ENCODE assay signal across 9 mouse cellular contexts in the genomic region with DNA sequence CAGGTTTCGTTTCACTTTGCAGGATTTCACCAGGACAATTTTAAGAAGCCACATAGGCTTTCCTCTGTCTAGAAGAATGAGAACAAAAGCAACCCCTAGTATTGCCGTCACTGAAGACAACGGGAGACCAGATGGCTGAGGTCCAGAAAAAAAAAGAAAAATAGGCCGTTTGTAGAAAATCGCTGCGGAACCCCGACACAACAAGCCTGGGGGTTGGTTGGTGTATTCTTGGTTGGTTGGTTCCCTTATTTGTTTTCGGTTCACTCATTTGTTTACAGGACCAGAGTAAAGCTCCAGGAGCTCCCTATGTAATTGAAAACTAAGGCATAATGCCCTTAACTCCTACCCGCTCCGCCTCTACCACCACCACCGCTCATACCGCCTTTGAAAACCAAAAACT. TPM values are rescaled to one million over a fixed set of nuclear protein-coding genes. Genes with fewer than 3 reads are reported as not detected.
DNase-seq lines count a peak whose midpoint lies in the region; ATAC-seq lines count a peak whose summit lies in the region.
"Had no signal": no experiment of that assay in that cellular context is flagged by ENCODE, and none has a peak within 500 bp of the region (broad histone marks: within the 10 kb centered on the region; RNA-seq: fewer than 3 reads in every experiment).

No protein-coding gene starts in this region.

- no peak overlapping the region for H3K27ac ChIP-seq in kidney, embryonic 16.5 days (ENCODE audit: low read length)
- H3K27ac ChIP-seq in embryonic facial prominence, embryonic 13.5 days, result no peak overlapping the region
- no peak overlapping the region for H3K27ac ChIP-seq in intestine, embryonic 15.5 days

- H3K36me3 ChIP-seq in kidney, embryonic 16.5 days (ENCODE audit: insufficient read depth, low read length), result no peaks in the 10 kb centered on the region
- no peaks in the 10 kb centered on the region for H3K36me3 ChIP-seq in embryonic facial prominence, embryonic 13.5 days
- H3K36me3 ChIP-seq in intestine, embryonic 15.5 days, result no peaks in the 10 kb centered on the region

- H3K4me2 ChIP-seq in kidney, embryonic 16.5 days (replicated peaks; ENCODE audit: low read depth, low read length), result peak overlapping the region; percentile 44
- peak overlapping the region; percentile 59 for H3K4me2 ChIP-seq in embryonic facial prominence, embryonic 13.5 days
- H3K4me2 ChIP-seq in intestine, embryonic 15.5 days (replicated peaks), result peak overlapping the region; percentile 77

- 2% methylated on average over 12 of the region's 12 CpGs for WGBS in kidney, embryonic 16.5 days
- under 1% methylated on average over 12 of the region's 12 CpGs for WGBS in embryonic facial prominence, embryonic 13.5 days
- 3% methylated on average over 12 of the region's 12 CpGs for WGBS in intestine, embryonic 15.5 days

- peak overlapping the region; percentile 27; the same call in 1 of the 2 replicates for H3K4me3 ChIP-seq in kidney, embryonic 16.5 days (ENCODE audit: low read length)
- peak overlapping the region; percentile 28 for H3K4me3 ChIP-seq in embryonic facial prominence, embryonic 13.5 days
- peak overlapping the region; percentile 39 for H3K4me3 ChIP-seq in intestine, embryonic 15.5 days (replicated peaks)

- H3K4me1 ChIP-seq in kidney, embryonic 16.5 days (ENCODE audit: insufficient read depth, low read length), result peaks cover 8% of the 10 kb centered on the region; the same call in 1 of the 2 replicates
- peaks cover 38% of the 10 kb centered on the region for H3K4me1 ChIP-seq in embryonic facial prominence, embryonic 13.5 days
- H3K4me1 ChIP-seq in intestine, embryonic 15.5 days (replicated peaks), result peaks cover 16% of the 10 kb centered on the region

- H3K9ac ChIP-seq in kidney, embryonic 16.5 days (replicated peaks; ENCODE audit: low read length), result no peak overlapping the region
- no peak overlapping the region for H3K9ac ChIP-seq in embryonic facial prominence, embryonic 13.5 days
- no peak overlapping the region for H3K9ac ChIP-seq in intestine, embryonic 15.5 days

- ATAC-seq in kidney, embryonic 16.5 days (ENCODE audit: low FRiP score, low TSS enrichment), result no peak
- ATAC-seq in embryonic facial prominence, embryonic 13.5 days (ENCODE audit: insufficient number of reproducible peaks, insufficient read depth, low FRiP score, low TSS enrichment, low read depth), result no peak
- no peak; the same call in 1 of the 2 replicates for ATAC-seq in intestine, embryonic 15.5 days
- ATAC-seq in erythroid progenitor cell, adult 5-6 weeks (replicated peaks; ENCODE audit: low FRiP score, poor library complexity, severe bottlenecking), result no peak

- peaks cover 97% of the 10 kb centered on the region for H3K27me3 ChIP-seq in kidney, embryonic 16.5 days (ENCODE audit: insufficient read depth, low read length)
- H3K27me3 ChIP-seq in embryonic facial prominence, embryonic 13.5 days, result peaks cover 99% of the 10 kb centered on the region
- peaks cover 61% of the 10 kb centered on the region for H3K27me3 ChIP-seq in intestine, embryonic 15.5 days (replicated peaks)

- H3K9me3 ChIP-seq in kidney, embryonic 16.5 days (ENCODE audit: low read length), result no peaks in the 10 kb centered on the region; the same call in 1 of the 2 replicates
- H3K9me3 ChIP-seq in embryonic facial prominence, embryonic 13.5 days, result no peaks in the 10 kb centered on the region
- no peaks in the 10 kb centered on the region for H3K9me3 ChIP-seq in intestine, embryonic 15.5 days

- no peak for DNase-seq in kidney, postnatal 36 days
- DNase-seq in neural tube, embryonic 10.5 days (ENCODE audit: extremely low spot score, low spot score), result peak; percentile 42
- DNase-seq in adrenal gland, postnatal 25 days, result no peak
- DNase-seq in kidney, postnatal 14 days, result no peak

RNA-seq across cellular contexts. Expression of a gene that starts 7.6 kb away (rescaled TPM):
- polyA plus RNA-seq in kidney, embryonic 16.5 days (2015; fragmentation: Nextera tagmentation; extraction: Ambion mirVana), result 0.61 TPM in 1 of 2 replicates, not detected in the other
- polyA plus RNA-seq in embryonic facial prominence, embryonic 13.5 days (2015; fragmentation: Nextera tagmentation; extraction: Ambion mirVana), result 3.9 and 7.5 TPM in 2 replicates
- polyA plus RNA-seq in intestine, embryonic 15.5 days (2015; fragmentation: Nextera tagmentation; extraction: Ambion mirVana), result 17.7 and 20.1 TPM in 2 replicates
- not detected in 2 replicates for total RNA-seq in adrenal gland, postnatal 25 days (2021)
- not detected in 2 replicates for total RNA-seq in erythroid progenitor cell, adult 5-6 weeks (2015; ENCODE audit: low replicate concordance)
- total RNA-seq in erythroid progenitor cell, adult 5-6 weeks (2017; ENCODE audit: low replicate concordance), result not detected in 2 replicates
- total RNA-seq: MEL had no signal

RNA-seq across cellular contexts. Expression of a gene that starts 58.9 kb away (rescaled TPM):
- polyA plus RNA-seq in kidney, embryonic 16.5 days (2015; fragmentation: Nextera tagmentation; extraction: Ambion mirVana), result not detected in 2 replicates
- polyA plus RNA-seq in embryonic facial prominence, embryonic 13.5 days (2015; fragmentation: Nextera tagmentation; extraction: Ambion mirVana), result not detected in 2 replicates
- not detected in 2 replicates for polyA plus RNA-seq in intestine, embryonic 15.5 days (2015; fragmentation: Nextera tagmentation; extraction: Ambion mirVana)
- total RNA-seq in adrenal gland, postnatal 25 days (2021), result 0.09 and 0.29 TPM in 2 replicates
- not detected in 2 replicates for total RNA-seq in erythroid progenitor cell, adult 5-6 weeks (2015; ENCODE audit: low replicate concordance)
- not detected in 2 replicates for total RNA-seq in erythroid progenitor cell, adult 5-6 weeks (2017; ENCODE audit: low replicate concordance)
- total RNA-seq: MEL had no signal
